Mouse (Mus musculus): ENCODE results near the gene Doc2a. TPM values are rescaled to one million over a fixed set of nuclear protein-coding genes. Genes with fewer than 3 reads are reported as not detected.
"Not testable (repeated sequence)": the region's sequence is repeated elsewhere in the genome, so short reads cannot be mapped to it uniquely, and the experiment has no call there.

Doc2a gene
- total RNA-seq, 2 experiments from 2014 or later = 0.82 to 1.0 TPM

GRCm38 (mm10) chr7:126869780-126870519, 22.7 kb downstream of the Doc2a start:
- no peak for DNase-seq

DNA sequence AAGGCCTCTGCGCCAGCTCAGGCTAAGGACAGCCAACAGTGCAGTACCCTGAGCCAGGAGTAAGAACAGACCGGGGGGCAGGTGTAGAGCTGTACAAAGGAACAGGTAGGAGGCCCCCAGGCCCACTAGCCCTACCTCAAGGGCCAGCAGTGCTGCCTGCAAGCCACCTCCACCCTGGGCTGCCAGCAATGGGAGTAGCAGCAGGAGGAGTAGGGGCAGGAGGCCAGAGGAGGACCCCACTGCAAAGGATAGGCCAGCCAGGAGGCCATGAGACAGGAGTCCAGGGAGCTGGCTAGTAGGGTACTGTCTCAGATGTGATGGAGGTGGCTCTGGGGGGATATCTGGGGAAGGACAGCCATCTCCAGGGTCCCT, 23.3 kb downstream of the Doc2a start:
- no peak for DNase-seq

DNA sequence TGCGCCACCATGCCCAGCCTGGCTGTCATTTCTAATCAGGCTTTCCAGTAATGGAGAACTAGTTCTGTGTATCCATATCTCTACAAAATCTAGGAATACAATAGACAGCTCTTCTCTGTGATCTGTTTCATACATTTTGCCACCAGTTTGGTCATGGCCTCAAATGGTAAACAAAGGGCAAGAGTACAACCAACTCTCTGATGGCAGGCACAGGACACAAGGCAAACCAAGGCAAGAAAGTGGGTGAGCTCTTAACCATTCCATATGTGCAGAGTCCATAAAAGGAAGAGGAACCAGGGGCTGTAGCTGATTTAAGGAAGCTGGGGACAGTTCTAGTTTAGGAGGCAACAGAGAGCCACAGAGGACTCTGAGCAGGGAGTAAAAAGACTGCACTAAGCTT, 30.0 kb downstream of the Doc2a start:
- no peak for DNase-seq

DNA sequence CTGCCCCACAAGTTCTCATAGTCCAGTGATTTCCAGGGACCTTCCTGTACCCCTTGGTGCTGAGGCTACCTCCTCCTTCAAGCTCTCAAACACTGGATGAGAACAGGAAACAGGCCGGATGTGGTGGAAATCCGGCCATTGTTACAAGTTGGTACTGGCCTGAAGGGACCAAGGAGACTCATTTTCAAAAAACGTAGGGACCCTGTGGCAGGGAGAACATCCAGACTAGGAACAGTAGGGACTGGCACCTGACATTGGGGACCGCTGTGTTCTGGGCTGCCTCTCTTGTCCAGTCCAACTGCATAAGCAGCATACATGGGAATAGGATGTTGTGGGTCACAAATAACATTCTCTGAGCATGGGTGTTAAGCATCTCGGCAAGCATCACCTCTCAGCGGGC, 33.8 kb downstream of the Doc2a start:
- DNase-seq = no peak

DNA sequence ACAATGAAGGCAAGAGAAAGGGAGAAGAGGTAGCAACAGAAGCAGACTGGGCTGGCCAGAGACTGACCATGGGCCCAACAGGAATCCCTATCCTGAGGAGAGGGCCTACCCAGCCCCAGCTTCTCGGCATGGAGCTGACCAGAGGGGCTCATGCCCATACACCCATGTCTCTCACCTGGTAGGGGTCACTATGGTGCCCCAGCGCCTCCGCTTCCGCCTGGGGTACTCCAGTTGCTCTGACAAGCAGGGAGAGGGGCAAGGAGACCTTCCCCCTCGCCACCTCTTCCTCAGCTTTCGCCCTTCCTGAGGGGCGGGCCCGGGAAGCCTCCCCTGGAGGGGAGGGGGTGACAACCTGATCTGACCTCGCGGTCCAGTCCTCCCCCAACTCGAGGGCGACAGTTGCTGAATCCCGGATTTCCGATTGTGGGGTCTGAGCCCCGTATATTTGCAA, 36.5 kb downstream of the Doc2a start:
- DNase-seq = peak; percentile 40

- peak; percentile 98 for DNase-seq
Measured at GRCm38 (mm10) chr7:126884286-126885164, 37.3 kb downstream of the Doc2a start, which contains the start of gene Taok2. Gene Taok2 (minus strand): TSS chr7:126884703.

DNA sequence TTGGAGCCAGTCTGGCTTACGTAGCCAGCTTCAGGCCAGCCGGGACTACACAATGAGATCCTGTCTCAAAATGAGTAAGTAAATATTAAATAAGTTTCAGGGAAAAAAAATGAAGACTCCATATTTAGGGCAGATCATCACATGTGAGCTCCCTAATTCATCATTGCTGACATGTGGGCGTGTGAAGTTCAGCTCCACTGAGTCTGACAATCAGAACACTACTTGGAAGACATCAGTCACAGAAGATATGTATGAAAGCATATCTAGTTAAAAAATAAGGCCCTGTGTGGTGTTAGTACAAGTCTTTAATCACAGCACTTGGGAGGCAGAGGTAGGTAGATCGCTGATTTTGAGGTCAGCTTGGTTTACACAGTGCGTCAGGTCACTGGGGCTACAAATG, 40.1 kb downstream of the Doc2a start:
- no peak for DNase-seq

GRCm38 (mm10) chr7:126888852-126889251, 41.6 kb downstream of the Doc2a start:
- DNase-seq = no peak

GRCm38 (mm10) chr7:126896912-126897311, 49.7 kb downstream of the Doc2a start:
- no peak for DNase-seq

DNA sequence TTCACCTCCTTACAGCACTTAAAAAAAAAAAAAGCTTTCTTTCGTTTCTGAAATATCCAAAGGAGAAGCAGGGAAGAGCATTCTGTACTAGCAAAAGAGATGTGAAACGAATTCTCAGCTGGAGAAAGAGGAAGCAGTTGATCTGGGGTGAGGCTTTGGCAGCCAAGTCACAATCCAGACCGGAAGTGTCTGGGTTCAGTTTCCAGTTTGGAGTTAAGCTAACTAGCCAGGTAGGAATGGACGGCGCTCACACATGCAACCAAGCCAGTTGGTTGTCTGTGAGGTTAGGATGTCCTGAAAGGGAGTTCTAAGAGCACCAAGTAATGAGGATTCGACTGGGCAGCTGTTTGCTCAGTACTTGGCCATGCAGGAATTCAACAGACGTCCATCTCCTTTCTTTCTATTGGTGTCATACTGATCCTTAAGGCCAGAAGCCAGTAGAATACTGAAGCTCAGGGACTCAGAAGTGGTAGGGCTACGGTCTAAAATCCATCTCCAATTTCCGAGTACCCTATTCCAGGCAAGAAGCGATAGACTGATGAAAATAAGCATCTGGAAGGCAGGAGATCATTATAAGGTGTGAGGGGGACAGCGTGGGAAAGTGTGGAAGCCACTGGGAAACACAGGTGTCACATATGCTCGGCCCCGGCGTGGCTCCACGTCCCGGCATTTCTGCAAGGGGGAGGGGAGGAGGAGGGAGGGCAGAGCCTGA, 50.3 kb downstream of the Doc2a start:
- DNase-seq = no peak

- peak; percentile 99 for DNase-seq
Measured at GRCm38 (mm10) chr7:126898102-126898990, 51.1 kb downstream of the Doc2a start.

- DNase-seq = not testable (repeated sequence)
Measured at GRCm38 (mm10) chr7:126899781-126900180, 52.6 kb downstream of the Doc2a start.

Other genes starting within 250 kb of the Doc2a start
- gene Nupr1, start 216.6 kb upstream of the Doc2a start, total RNA-seq (2021) = 10 to 100 TPM; 14.9 to 19.9 TPM
- 10 to 100 TPM; 31.3 to 46.9 TPM for gene Sgf29, start 198.1 kb upstream of the Doc2a start, total RNA-seq (2021)
- gene Sult1a1, start 171.0 kb upstream of the Doc2a start, total RNA-seq (2021) = 100 to 1,000 TPM in 1 of 2 experiments, 10 to 100 TPM in 1; 53.9 to 125 TPM
- 10 to 100 TPM; 67.6 to 81.0 TPM for gene Bola2, start 152.0 kb upstream of the Doc2a start, total RNA-seq (2021)
- gene Slx1b, start 151.6 kb upstream of the Doc2a start, total RNA-seq (2021) = 10 to 100 TPM in 1 of 2 experiments, 1 to 10 TPM in 1; 8.2 to 15.0 TPM
- 10 to 100 TPM; 36.1 to 39.3 TPM for gene Coro1a, start 139.6 kb upstream of the Doc2a start, total RNA-seq (2021)
- 100 to 1,000 TPM; 125 to 158 TPM for gene Mapk3, start 87.8 kb upstream of the Doc2a start, total RNA-seq (2021)
- gene Gdpd3, start 81.1 kb upstream of the Doc2a start, total RNA-seq (2021) = 1 to 10 TPM; 3.4 to 8.6 TPM
- gene Ypel3, start 70.5 kb upstream of the Doc2a start, total RNA-seq (2021) = 100 to 1,000 TPM; 140 to 147 TPM
- 1 to 10 TPM in 1 of 2 experiments, under 1 TPM in 1; 0.60 to 1.2 TPM for gene Tbx6, start 65.9 kb upstream of the Doc2a start, total RNA-seq (2021)
- 100 to 1,000 TPM; 103 to 107 TPM for gene Ppp4c, start 54.9 kb upstream of the Doc2a start, total RNA-seq (2021)
- gene Fam57b, start 49.7 kb upstream of the Doc2a start, total RNA-seq (2021) = 10 to 100 TPM; 29.0 to 36.1 TPM
- not detected for gene 4930451I11Rik, start 15.8 kb upstream of the Doc2a start, total RNA-seq (2021)
- gene Hirip3, start 14.6 kb downstream of the Doc2a start, total RNA-seq (2021) = 10 to 100 TPM; 21.2 to 28.6 TPM
- 10 to 100 TPM; 35.4 to 45.6 TPM for gene Ino80e, start 15.0 kb downstream of the Doc2a start, total RNA-seq (2021)
- 10 to 100 TPM; 69.7 to 85.8 TPM for gene Taok2, start 37.3 kb downstream of the Doc2a start, total RNA-seq (2021)
- 10 to 100 TPM; 32.1 to 32.3 TPM for gene Tmem219, start 75.5 kb downstream of the Doc2a start, total RNA-seq (2021)
- gene Kctd13, start 81.5 kb downstream of the Doc2a start, total RNA-seq (2021) = 10 to 100 TPM; 18.4 to 23.0 TPM
- gene Asphd1, start 102.2 kb downstream of the Doc2a start, total RNA-seq (2021) = 1 to 10 TPM; 1.9 to 2.0 TPM
- 10 to 100 TPM; 38.8 to 58.2 TPM for gene Sez6l2, start 103.1 kb downstream of the Doc2a start, total RNA-seq (2021)
- gene Cdipt, start 128.5 kb downstream of the Doc2a start, total RNA-seq (2021) = 10 to 100 TPM; 70.6 to 76.4 TPM
- 1 to 10 TPM; 1.6 to 2.7 TPM for gene Cdiptos, start 128.7 kb downstream of the Doc2a start, total RNA-seq (2021)
- gene Mvp, start 167.2 kb downstream of the Doc2a start, total RNA-seq (2021) = 10 to 100 TPM; 55.7 to 60.9 TPM
- gene Pagr1b, start 169.1 kb downstream of the Doc2a start, total RNA-seq (2021) = not detected
- 10 to 100 TPM; 10.1 to 19.1 TPM for gene Pagr1a, start 169.9 kb downstream of the Doc2a start, total RNA-seq (2021)
- 10 to 100 TPM; 17.7 to 22.5 TPM for gene Gm42742, start 173.7 kb downstream of the Doc2a start, total RNA-seq (2021)
- gene Prrt2, start 173.8 kb downstream of the Doc2a start, total RNA-seq (2021) = 1 to 10 TPM; 3.1 to 5.8 TPM
- 100 to 1,000 TPM; 135 to 159 TPM for gene Maz, start 179.6 kb downstream of the Doc2a start, total RNA-seq (2021)
- gene Kif22, start 195.1 kb downstream of the Doc2a start, total RNA-seq (2021) = 10 to 100 TPM; 21.6 to 28.7 TPM
- gene Zg16, start 239.9 kb downstream of the Doc2a start, total RNA-seq (2021) = under 1 TPM in 1 of 2 experiments, not detected in 1; 0.51 TPM
- gene AI467606, start 243.9 kb downstream of the Doc2a start, total RNA-seq (2021) = 1 to 10 TPM; 3.3 TPM

Data from adrenal gland, postnatal 10 days (tissue).